Mouse (Mus musculus): ENCODE measurements around the gene Man2b1. TPM values are rescaled to one million over a fixed set of nuclear protein-coding genes. Genes with fewer than 3 reads are reported as not detected.
A peak's percentile ranks its signal among the peaks of the same experiment; 100 is the strongest.
"Not testable (repeated sequence)": the region's sequence is repeated elsewhere in the genome, so short reads cannot be mapped to it uniquely, and the experiment has no call there.

Gene Man2b1
- polyA plus RNA-seq, 1 experiment from 2014 or later, result 22.5 TPM

- Histone ChIP-seq H3K4me3 (no peak overlapping the region), H3K9me3 (no peaks in the 10 kb centered on the region), H3K4me2 (no peak overlapping the region), H3K4me1 (replicated peaks) (no peaks in the 10 kb centered on the region), H3K36me3 (peaks cover 32% of the 10 kb centered on the region), H3K27ac (replicated peaks) (no peak overlapping the region), H3K27me3 (no peaks in the 10 kb centered on the region), H3K9ac (no peak overlapping the region)
- no peak for ATAC-seq (ENCODE audit: low FRiP score, low read depth)
- 93% methylated on average over 7 of the region's 7 CpGs for WGBS
These were observed 12.5 kb downstream of the Man2b1 start for GRCm38 (mm10) chr8:85095566-85095965.

GRCm38 (mm10) chr8:85096196-85096595 is 13.1 kb downstream of the Man2b1 start:
- Histone ChIP-seq H3K27me3 (no peaks in the 10 kb centered on the region), H3K9ac (no peak overlapping the region), H3K4me1 (replicated peaks) (no peaks in the 10 kb centered on the region), H3K4me3 (no peak overlapping the region), H3K27ac (replicated peaks) (no peak overlapping the region), H3K36me3 (peaks cover 32% of the 10 kb centered on the region), H3K9me3 (no peaks in the 10 kb centered on the region), H3K4me2 (no peak overlapping the region)
- no peak for ATAC-seq (ENCODE audit: low FRiP score, low read depth)
- WGBS, result 96% methylated on average over 16 of the region's 16 CpGs

DNA sequence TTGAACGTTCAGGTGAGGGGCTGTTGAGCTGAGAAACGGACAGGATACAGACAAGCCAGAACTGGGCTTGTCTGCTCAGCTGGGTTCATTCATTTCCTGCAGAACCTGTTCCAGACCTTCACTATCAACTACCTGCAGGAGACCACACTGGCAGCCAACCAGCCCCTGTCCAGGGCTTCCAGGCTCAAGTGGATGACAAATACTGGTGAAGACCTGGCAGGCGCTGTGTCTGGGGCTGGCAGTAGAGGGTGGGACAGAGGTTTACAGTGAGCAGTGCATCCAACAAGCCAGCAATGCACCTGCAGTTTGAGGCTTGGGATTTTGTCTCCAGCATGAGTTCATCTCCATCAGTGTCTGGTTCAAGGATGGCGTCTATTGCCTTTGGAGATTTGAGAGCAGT is 13.8 kb downstream of the Man2b1 start:
- no peak overlapping the region for H3K4me2 ChIP-seq
- no peaks in the 10 kb centered on the region for H3K27me3 ChIP-seq
- H3K4me3 ChIP-seq, result no peak overlapping the region
- H3K27ac ChIP-seq (replicated peaks), result no peak overlapping the region
- no peak overlapping the region for H3K9ac ChIP-seq
- no peak for ATAC-seq (ENCODE audit: low FRiP score, low read depth)
- H3K36me3 ChIP-seq, result peaks cover 32% of the 10 kb centered on the region
- no peaks in the 10 kb centered on the region for H3K4me1 ChIP-seq (replicated peaks)
- WGBS, result 92% methylated on average over 4 of the region's 4 CpGs
- H3K9me3 ChIP-seq, result no peaks in the 10 kb centered on the region

DNA sequence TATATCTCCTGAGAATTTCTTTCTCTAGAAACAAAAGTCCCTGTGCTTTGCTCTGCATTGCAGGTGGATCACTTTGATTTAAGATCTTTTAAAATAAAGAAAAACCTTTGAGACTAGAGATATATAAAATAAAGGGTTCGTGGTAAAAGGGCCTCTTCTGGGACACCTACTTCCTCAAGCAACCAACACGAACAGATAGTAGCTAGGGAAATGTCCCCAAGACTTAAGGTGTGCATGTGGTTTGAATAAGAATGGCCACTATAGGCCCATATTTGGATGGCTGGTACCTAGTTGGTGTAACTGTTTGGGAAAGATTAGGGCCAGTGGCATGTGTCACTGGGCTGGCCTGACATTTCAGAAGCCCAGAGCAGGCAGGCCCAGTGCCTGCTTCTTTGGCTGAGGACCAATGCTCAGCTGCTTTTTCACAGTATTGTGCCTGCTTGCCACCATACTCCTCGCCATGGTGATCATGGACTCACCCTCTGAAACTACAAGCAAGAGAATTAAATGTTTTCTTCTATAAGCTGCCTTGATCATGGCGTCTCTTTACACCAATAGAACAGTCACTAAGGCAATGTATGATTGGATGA is 17.1 kb downstream of the Man2b1 start:
- H3K4me3 ChIP-seq, result no peak overlapping the region
- no peak overlapping the region for H3K9ac ChIP-seq
- H3K4me1 ChIP-seq (replicated peaks), result no peaks in the 10 kb centered on the region
- peaks cover 27% of the 10 kb centered on the region for H3K36me3 ChIP-seq
- WGBS, result 87% methylated on average over 4 of the region's 4 CpGs
- no peak overlapping the region for H3K27ac ChIP-seq (replicated peaks)
- no peak for ATAC-seq (ENCODE audit: low FRiP score, low read depth)
- no peak overlapping the region for H3K4me2 ChIP-seq
- no peaks in the 10 kb centered on the region for H3K9me3 ChIP-seq
- no peaks in the 10 kb centered on the region for H3K27me3 ChIP-seq

DNA sequence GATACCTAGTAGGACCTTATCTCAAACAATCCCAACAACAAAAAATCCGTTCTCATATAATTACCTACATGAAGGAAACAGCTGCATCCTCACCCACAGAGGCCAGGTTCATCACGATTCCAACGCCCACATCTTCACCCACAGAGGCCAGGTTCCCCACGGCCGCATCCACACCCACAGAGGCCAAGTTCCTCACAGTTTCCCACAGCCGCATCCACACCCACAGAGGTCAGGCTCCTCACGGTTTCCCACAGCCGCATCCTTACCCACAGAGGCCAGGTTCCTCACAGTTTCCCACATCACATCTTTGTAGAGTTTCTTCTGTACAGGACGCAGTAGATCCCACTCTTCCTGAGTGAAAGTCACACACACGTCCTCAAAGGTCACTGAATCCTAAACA is 30.2 kb downstream of the Man2b1 start:
- no peak overlapping the region for H3K27ac ChIP-seq (replicated peaks)
- H3K9ac ChIP-seq, result no peak overlapping the region
- no peak for ATAC-seq (ENCODE audit: low FRiP score, low read depth)
- WGBS, result 95% methylated on average over 10 of the region's 10 CpGs
- no peak overlapping the region for H3K4me3 ChIP-seq
- H3K27me3 ChIP-seq, result no peaks in the 10 kb centered on the region
- no peak overlapping the region for H3K4me2 ChIP-seq
- H3K36me3 ChIP-seq, result peaks cover 46% of the 10 kb centered on the region
- peaks cover 3% of the 10 kb centered on the region; the same call in 1 of the 2 replicates for H3K9me3 ChIP-seq
- H3K4me1 ChIP-seq (replicated peaks), result no peaks in the 10 kb centered on the region

DNA sequence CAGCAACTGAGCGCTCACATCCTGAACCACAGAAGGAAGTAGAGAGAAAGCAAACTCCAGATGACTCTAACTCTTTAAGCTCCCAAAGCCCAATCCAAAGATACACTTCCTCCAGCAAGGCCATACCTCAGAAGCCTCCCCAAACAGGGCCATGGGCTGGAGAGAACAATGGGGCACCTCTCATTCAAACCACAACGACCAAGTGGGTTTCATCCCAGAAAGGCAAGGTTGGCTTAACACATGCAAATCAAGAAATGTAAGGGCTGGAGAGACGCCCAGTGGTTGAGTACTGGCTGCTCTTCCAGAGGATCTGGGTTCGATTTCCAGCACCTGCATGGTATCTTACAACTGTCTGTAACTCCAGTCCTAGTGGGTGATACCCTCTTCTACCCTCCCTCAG is 32.4 kb downstream of the Man2b1 start:
- Histone ChIP-seq H3K9ac (no peak overlapping the region), H3K27ac (replicated peaks) (no peak overlapping the region), H3K4me3 (no peak overlapping the region), H3K4me2 (no peak overlapping the region), H3K4me1 (replicated peaks) (peaks cover 7% of the 10 kb centered on the region; the same call in 1 of the 2 replicates), H3K9me3 (peaks cover 3% of the 10 kb centered on the region; the same call in 1 of the 2 replicates), H3K36me3 (peaks cover 26% of the 10 kb centered on the region), H3K27me3 (no peaks in the 10 kb centered on the region)
- ATAC-seq (ENCODE audit: low FRiP score, low read depth), result no peak
- 79% methylated on average over 4 of the region's 4 CpGs for WGBS

DNA sequence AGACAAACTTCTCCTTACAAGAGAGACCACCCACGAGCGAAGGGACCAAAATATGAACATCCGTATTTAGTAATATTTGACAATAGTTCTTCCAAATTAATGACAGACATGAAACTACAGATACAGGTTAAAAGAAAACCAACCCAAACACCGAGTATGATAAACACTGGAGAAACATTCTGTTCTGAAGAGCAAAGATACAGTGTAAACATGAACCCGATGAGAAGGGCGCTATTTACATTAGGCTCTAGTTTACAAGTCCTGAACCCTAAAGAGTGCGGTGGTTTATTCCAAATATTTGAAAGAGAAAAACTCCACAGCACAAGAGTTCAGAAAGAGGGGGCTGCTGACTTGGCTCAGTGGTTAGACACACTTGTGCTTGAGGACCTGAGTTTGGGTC is 33.9 kb downstream of the Man2b1 start:
- H3K4me3 ChIP-seq, result no peak overlapping the region
- no peak overlapping the region for H3K4me2 ChIP-seq
- H3K27ac ChIP-seq (replicated peaks), result no peak overlapping the region
- H3K9me3 ChIP-seq, result 0 out of 2 replicates have a peak, but pooled peaks cover under 1% of the 10 kb centered on the region
- peaks cover 11% of the 10 kb centered on the region for H3K36me3 ChIP-seq
- H3K27me3 ChIP-seq, result no peaks in the 10 kb centered on the region
- no peak for ATAC-seq (ENCODE audit: low FRiP score, low read depth)
- WGBS, result 93% methylated on average over 7 of the region's 7 CpGs
- H3K9ac ChIP-seq, result no peak overlapping the region
- peaks cover 7% of the 10 kb centered on the region; the same call in 1 of the 2 replicates for H3K4me1 ChIP-seq (replicated peaks)

GRCm38 (mm10) chr8:85119052-85119981 is 36.2 kb downstream of the Man2b1 start:
- Histone ChIP-seq H3K27me3 (no peaks in the 10 kb centered on the region), H3K4me1 (replicated peaks) (peaks cover 7% of the 10 kb centered on the region; the same call in 1 of the 2 replicates), H3K9me3 (no peaks in the 10 kb centered on the region), H3K4me3 (peak overlapping the region; percentile 68), H3K9ac (peak overlapping the region; percentile 72), H3K27ac (replicated peaks) (peak overlapping the region; percentile 74), H3K36me3 (no peaks in the 10 kb centered on the region), H3K4me2 (peak overlapping the region; percentile 80)
- WGBS, result 7% methylated on average over 37 of the region's 37 CpGs
- ATAC-seq (ENCODE audit: low FRiP score, low read depth), result peak; percentile 94

DNA sequence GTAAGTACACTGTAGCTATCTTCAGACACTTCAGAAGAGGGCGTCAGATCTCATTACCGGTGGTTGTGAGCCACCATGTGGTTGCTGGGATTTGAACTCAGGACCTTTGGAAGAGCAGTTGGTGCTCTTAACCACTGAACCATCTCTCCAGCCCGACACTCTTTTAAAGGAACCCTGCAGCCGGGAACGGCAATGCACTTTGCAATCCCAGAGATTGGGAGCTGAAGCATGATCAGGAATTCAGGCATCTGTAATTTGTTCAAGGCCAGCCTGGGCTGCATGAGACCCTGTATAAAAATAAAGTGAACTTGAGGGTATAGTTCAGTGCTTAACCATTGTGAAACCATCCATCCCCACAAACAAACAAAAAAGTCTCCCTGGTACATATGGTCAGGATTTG is 37.2 kb downstream of the Man2b1 start:
- not testable (repeated sequence) for H3K4me2 ChIP-seq; H3K36me3 ChIP-seq; H3K9me3 ChIP-seq; H3K4me3 ChIP-seq; H3K9ac ChIP-seq; ATAC-seq (ENCODE audit: low FRiP score, low read depth); H3K27me3 ChIP-seq; H3K27ac ChIP-seq (replicated peaks); H3K4me1 ChIP-seq (replicated peaks)
- WGBS, result 84% methylated on average over 5 of the region's 5 CpGs

GRCm38 (mm10) chr8:85122995-85123394 is 39.9 kb downstream of the Man2b1 start, which contains the start of gene Zfp791:
Gene Zfp791, minus strand, starts transcription at chr8:85123095.
- Histone ChIP-seq H3K36me3 (no peaks in the 10 kb centered on the region), H3K27me3 (no peaks in the 10 kb centered on the region), H3K27ac (replicated peaks) (no peak within 1 kb of the TSS), H3K9me3 (no peaks in the 10 kb centered on the region), H3K4me2 (no peak within 1 kb of the TSS), H3K4me3 (no peak within 1 kb of the TSS), H3K4me1 (replicated peaks) (peaks cover 7% of the 10 kb centered on the region; the same call in 1 of the 2 replicates), H3K9ac (no peak within 1 kb of the TSS)
- WGBS, result 85% methylated on average over 3 of the region's 3 CpGs
- no peak for ATAC-seq (ENCODE audit: low FRiP score, low read depth)

DNA sequence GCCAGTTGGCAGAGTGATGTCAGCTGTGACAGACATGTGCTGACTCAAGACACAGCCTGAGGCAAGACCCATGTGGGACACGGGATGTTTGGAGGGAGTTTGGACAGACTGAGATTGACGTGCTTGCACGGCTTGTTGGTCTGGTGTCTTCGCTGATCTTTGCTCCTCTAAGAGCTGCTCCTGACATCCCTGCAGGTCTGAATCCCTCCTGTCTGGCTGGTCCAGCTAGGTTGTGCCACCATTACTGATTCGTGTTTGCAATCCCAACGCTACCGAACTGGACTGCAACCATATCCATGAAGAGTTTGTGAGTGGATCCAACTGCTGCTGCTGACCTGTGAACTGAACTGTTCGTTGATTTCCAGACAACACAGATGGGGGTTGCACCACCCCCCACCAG is 40.6 kb downstream of the Man2b1 start:
- Histone ChIP-seq H3K36me3 (no peaks in the 10 kb centered on the region), H3K4me3 (no peak overlapping the region), H3K9ac (no peak overlapping the region), H3K9me3 (no peaks in the 10 kb centered on the region), H3K4me1 (replicated peaks) (peaks cover 5% of the 10 kb centered on the region; the same call in 1 of the 2 replicates), H3K27me3 (no peaks in the 10 kb centered on the region), H3K4me2 (no peak overlapping the region), H3K27ac (replicated peaks) (no peak overlapping the region)
- 96% methylated on average over 8 of the region's 8 CpGs for WGBS
- no peak for ATAC-seq (ENCODE audit: low FRiP score, low read depth)

DNA sequence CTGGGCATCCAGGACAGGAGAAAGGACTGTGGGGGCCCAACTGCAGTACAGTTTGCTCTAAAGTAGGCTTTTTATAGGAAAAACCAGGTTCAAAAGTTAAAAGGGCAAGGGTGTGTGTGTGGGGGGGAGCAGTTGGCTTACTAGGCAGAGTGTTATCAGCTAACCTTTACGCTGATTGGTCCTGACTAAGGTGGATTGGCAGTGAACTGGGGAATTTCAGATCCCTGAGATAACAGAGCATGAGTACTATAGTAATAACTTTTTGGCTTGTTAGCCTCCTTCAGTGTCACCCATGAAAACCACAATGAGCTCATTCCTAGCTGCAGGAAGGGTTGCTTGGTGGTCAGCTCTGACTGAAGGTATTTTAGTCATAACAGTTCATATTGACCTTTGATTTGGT is 49.3 kb downstream of the Man2b1 start:
- H3K27me3 ChIP-seq, result peaks cover 6% of the 10 kb centered on the region; the same call in 1 of the 2 replicates
- no peaks in the 10 kb centered on the region for H3K4me1 ChIP-seq (replicated peaks)
- H3K9ac ChIP-seq, result no peak overlapping the region
- no peaks in the 10 kb centered on the region for H3K9me3 ChIP-seq
- no peaks in the 10 kb centered on the region for H3K36me3 ChIP-seq
- H3K4me2 ChIP-seq, result no peak overlapping the region
- no peak overlapping the region for H3K27ac ChIP-seq (replicated peaks)
- WGBS, result 97% methylated on average over 1 of the region's 1 CpGs
- H3K4me3 ChIP-seq, result no peak overlapping the region
- no peak for ATAC-seq (ENCODE audit: low FRiP score, low read depth)

Measured in hindbrain, embryonic 15.5 days (tissue).